Mouse (Mus musculus) forebrain, postnatal 0 days (tissue): ENCODE data around the gene Mtg2. TPM values are rescaled to one million over a fixed set of nuclear protein-coding genes. Genes with fewer than 3 reads are reported as not detected.

ENCODE experiments used
- ATAC-seq: fragments of 200-750 bp; cut with Nextera tagmentation; 2 replicates; pipeline ENCODE4 v1.8.0; 2017; ENCODE audit warnings: mild to moderate bottlenecking, moderate library complexity
- DNase-seq: peaks from one replicate; pipeline ENCODE4 v3.0.0-alpha.2; 2015
- H3K27ac ChIP-seq: fragments of 300-500 bp; sonication (generic); 2 replicates; pipeline ENCODE4 v1.5.1; 2014; ENCODE audit warnings: low read depth, mild to moderate bottlenecking, antibody characterized with exemption, low read length, moderate library complexity, mixed read lengths
- H3K27me3 ChIP-seq: fragments of 300-500 bp; sonication (generic); 2 replicates; pipeline ENCODE4 v1.6.1; 2014; ENCODE audit warnings: mild to moderate bottlenecking, low read length, mixed read lengths; ENCODE audit not compliant: insufficient read depth
- H3K36me3 ChIP-seq: fragments of 300-500 bp; sonication (generic); 2 replicates; pipeline ENCODE4 v1.6.1; 2014; ENCODE audit warnings: mild to moderate bottlenecking, moderate library complexity; ENCODE audit not compliant: insufficient read depth
- H3K4me1 ChIP-seq: fragments of 300-500 bp; sonication (generic); 2 replicates; pipeline ENCODE4 v1.6.1; 2014; ENCODE audit warnings: antibody characterized with exemption; ENCODE audit not compliant: insufficient read depth
- H3K4me2 ChIP-seq: fragments of 300-500 bp; sonication (generic); 2 replicates; pipeline ENCODE4 v1.6.1; 2014; ENCODE audit warnings: low read depth, mild to moderate bottlenecking, moderate library complexity
- H3K4me3 ChIP-seq: fragments of 300-500 bp; sonication (generic); 2 replicates; pipeline ENCODE4 v1.5.1; 2014; ENCODE audit warnings: low read depth, low read length, mixed read lengths
- H3K9ac ChIP-seq: fragments of 300-500 bp; sonication (generic); 2 replicates; pipeline ENCODE4 v1.6.1; 2014; ENCODE audit warnings: mild to moderate bottlenecking
- H3K9me3 ChIP-seq: fragments of 300-500 bp; sonication (generic); 2 replicates; pipeline ENCODE4 v1.6.1; 2016; ENCODE audit warnings: low read length
- CTCF ChIP-seq: sonication (generic); IDR thresholded peaks from 2 replicates; pipeline ENCODE4 v1.5.1; 2016; ENCODE audit warnings: antibody characterized with exemption, control low read depth, low read depth
- WGBS: fragments of 180-500 bp; shearing (Covaris S2); extraction: QIAGEN DNeasy Blood & Tissue Kit; methylation state at CpG from one replicate; pipeline ENCODE4 v1.1.7; 2014; 5-methylcytosine and 5-hydroxymethylcytosine counted together
- polyA plus RNA-seq: library from polyadenylated mRNA; unstranded; fragments of >200 nt; fragmentation: Nextera tagmentation; extraction: Ambion mirVana; gene quantifications from 2 replicates; pipeline ENCODE4 v1.2.1, GENCODE M21; 2015
- total RNA-seq: library from RNA; depleted of rRNA; stranded (reverse); fragments of >200 nt; gene quantifications from 2 replicates; pipeline ENCODE4 v1.2.3, GENCODE M21; 2014

Gene Mtg2
- total and polyA plus RNA-seq, 2 experiments from 2014 or later = 25.5 to 32.2 TPM

DNA sequence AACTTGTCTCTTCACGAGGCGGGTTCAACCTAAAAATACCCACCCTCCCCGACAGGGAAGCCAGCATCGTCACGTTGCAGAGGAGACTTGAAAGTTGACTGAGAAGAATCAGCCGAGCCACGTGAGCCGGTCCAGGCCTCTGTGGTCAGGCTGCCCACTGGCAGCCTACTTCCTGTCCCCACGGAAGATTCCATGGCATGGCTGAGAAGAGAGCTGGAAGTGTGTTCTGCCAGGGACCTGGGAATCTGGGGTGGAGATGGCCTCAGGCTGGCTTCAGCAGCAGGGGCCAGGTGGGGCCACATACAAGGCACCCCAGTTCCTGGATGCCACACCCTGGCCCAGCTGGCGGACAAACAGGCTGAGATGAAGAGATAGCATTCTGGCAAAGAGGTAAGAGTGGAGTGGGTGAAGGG lies 45.7 kb downstream of the Mtg2 start:
- Histone ChIP-seq H3K27ac (no peak overlapping the region), H3K4me1 (peaks cover 25% of the 10 kb centered on the region), H3K36me3 (no peaks in the 10 kb centered on the region), H3K4me2 (no peak overlapping the region), H3K4me3 (no peak overlapping the region), H3K9ac (no peak overlapping the region), H3K9me3 (no peaks in the 10 kb centered on the region), H3K27me3 (no peaks in the 10 kb centered on the region)
- no peak for TF ChIP-seq CTCF
- DNase-seq (no peak), ATAC-seq (no peak)
- 69% methylated on average over 10 of the region's 10 CpGs for WGBS

DNA sequence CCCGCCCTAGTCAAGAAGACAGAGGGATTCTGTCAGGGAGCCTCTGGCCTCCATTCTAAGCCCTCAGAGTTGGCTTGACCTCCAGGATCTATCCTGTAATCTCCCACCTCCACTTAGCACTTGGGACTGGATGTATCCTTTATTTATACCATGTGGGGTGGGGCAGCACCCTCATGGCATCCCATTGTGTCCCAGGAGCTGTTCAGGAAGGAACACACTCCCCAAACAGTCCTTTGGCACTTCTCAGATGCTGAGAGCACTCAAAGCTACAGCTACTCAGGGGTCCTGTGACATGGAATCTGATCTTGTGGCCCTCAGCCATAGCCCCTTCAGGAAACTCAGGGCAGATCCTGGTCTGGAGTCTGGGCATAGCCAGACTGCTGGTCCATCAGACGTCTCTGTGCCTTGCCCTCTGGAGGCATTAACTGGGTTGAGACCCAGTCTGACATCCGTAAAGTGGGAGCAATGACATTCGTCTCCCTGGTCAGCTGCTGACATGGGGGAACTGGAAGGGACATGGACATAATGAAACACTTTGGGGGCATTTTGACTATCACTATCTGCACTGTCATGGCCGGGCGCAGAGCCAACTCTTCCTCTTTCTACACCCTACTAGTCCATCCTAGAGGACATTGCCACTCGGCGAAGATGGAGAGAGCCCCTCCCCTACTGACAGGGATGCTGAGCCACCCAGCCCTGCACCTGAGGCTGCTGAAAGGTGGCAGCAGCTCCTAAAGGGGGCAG lies 46.5 kb downstream of the Mtg2 start:
- no peak overlapping the region for H3K27ac ChIP-seq
- no peak overlapping the region for H3K4me3 ChIP-seq
- no peak for ATAC-seq
- H3K36me3 ChIP-seq = no peaks in the 10 kb centered on the region
- no peaks in the 10 kb centered on the region for H3K9me3 ChIP-seq
- DNase-seq = no peak
- WGBS = 72% methylated on average over 8 of the region's 8 CpGs
- no peaks in the 10 kb centered on the region for H3K27me3 ChIP-seq
- H3K4me2 ChIP-seq = 0 out of 2 replicates have a peak overlapping the region, but pooled peaks have one; percentile 85
- H3K4me1 ChIP-seq = peaks cover 25% of the 10 kb centered on the region
- TF ChIP-seq CTCF = no peak
- no peak overlapping the region for H3K9ac ChIP-seq

DNA sequence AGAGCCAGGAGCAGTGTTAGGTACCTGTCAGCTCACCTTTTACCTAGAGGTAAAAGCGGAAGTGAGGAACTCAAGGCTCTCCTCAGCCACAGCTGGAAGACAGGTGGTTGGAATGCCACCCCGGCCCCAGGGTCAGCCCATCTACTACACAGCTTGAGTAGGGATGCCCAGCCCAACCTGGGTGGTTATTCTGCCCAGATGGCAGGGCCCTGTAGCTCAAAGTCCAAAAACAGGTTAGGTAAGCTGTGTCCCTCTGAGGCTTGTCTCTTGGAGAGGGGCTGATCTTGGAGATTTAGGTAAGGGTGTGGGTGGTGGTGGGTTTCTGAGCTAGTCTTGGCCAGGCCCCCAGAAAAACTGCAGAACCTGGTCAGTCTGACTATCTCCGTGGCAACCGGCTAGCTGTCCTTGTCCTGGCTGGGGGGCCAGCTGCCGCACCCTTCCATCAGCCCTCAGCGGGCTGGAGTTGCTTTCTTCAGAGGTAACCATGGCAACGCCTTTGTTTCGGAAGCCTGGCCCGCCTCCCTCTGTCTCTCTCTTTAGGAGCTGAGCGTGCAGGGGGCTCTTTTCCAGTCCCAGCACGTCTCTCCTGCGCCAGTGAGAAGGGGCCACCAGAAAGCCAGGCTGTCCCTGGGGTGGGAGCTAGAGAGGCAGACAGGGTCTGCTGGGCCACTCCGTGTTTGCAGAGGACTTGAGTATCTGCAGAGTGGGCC lies 47.3 kb downstream of the Mtg2 start:
- 8% methylated on average over 13 of the region's 13 CpGs for WGBS
- Histone ChIP-seq H3K9me3 (no peaks in the 10 kb centered on the region), H3K4me1 (peaks cover 25% of the 10 kb centered on the region)

DNA sequence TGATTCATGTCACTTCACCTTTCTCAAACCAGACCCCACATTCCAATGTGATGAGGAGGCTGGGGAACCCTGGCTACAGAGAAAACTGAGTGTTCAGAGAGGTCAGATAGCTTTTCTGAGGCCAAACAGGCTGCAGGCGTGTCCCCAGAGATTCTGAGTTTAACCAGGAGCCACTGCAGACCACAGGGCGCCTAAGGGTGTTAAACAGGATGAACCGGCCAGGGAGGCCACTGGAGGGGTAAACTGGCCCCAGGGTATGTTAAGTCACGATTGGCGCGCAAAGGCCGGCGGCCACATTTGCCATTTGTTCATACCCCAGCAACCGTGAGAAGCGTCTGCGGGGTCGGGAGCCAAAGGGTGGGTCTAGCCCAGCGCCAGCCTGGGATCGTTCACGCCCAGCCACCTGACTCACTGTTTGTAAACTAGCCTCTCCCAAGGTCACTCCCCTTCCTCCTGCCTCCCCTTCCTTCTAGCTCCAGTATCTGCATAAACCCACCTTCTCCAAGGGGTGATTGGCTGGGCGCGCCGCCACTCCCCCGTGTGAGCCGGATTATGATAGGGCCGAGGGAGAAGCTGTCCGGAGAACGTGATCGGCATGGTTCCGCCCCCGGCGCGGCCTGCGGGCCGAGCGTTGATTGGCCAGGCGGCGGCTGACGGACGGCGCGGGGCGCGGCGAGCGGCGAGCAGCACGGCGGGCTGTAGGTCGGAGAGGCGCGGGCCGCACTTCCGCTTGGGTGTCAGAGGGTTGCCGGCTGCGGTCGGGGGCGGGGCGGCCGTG lies 48.5 kb downstream of the Mtg2 start, which contains the start of gene Osbpl2:
Gene Osbpl2, plus strand, starts transcription at position 646 of the 778 bp plus-strand sequence.
- WGBS = under 1% methylated on average over 55 of the region's 55 CpGs

More for the DNA sequence above, 47.3 kb downstream of the Mtg2 start:
- H3K9ac ChIP-seq = no peak overlapping the region
- no peaks in the 10 kb centered on the region for H3K36me3 ChIP-seq
- peak overlapping the region; percentile 69 for H3K27ac ChIP-seq
- peak overlapping the region; percentile 85 for H3K4me2 ChIP-seq
- H3K27me3 ChIP-seq = no peaks in the 10 kb centered on the region
- ATAC-seq (peak; percentile 21), DNase-seq (peak; percentile 83)
- no peak for TF ChIP-seq CTCF
- peak overlapping the region; percentile 5; the same call in 1 of the 2 replicates for H3K4me3 ChIP-seq

DNA sequence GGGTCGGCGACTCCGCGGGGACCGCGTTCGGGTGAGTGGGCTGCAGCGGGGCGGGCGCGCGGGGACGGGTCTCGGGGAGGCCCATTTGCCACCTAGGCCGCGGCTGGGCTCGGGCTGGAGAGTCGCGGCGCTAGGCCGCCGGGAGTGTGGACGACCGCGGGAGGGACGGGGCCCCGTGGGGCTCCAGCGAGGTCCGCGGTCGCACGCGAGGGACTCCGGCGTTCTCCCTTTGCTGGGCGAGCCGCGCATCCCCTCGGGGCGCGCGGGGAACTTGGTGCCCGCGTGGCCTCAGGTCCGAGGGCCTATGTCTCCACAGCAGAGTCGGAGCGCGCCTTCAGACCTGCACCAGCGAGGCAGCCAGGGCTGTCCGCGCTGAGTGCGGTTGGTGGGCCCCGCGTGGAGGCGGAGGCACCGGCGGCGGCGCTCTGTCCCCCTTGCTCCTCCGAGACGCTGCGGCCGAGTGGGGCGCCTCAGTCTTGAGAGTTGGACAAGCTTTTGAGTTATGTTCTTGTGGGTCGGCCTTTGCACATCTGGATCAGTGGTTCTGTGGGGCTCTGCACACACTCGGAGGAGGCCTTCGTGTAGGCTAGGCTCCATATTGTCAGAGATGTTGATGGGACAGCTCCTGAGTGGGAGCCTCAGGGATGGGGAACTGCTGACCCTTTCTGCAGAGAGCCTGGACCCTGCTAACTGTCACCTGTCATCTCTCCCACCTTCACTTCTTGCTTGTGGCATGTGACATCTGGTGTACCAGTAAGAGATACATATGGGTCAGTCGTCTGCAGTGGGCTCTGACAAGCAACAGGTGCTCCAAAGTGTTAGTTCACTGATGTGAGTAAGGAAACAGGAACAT lies 49.3 kb downstream of the Mtg2 start:
- peak; percentile 12 for ATAC-seq
- no peak for DNase-seq
- peak overlapping the region; percentile 84 for H3K4me3 ChIP-seq
- H3K27ac ChIP-seq = peak overlapping the region; percentile 76
- WGBS = 5% methylated on average over 60 of the region's 68 CpGs
- 0 out of 2 replicates have a peak, but pooled peaks cover 4% of the 10 kb centered on the region for H3K36me3 ChIP-seq
- no peak for TF ChIP-seq CTCF
- no peaks in the 10 kb centered on the region for H3K27me3 ChIP-seq
- H3K9ac ChIP-seq = peak overlapping the region; percentile 84
- H3K4me1 ChIP-seq = peaks cover 22% of the 10 kb centered on the region
- H3K4me2 ChIP-seq = peak overlapping the region; percentile 85
- no peaks in the 10 kb centered on the region for H3K9me3 ChIP-seq

More for the DNA sequence above, 48.5 kb downstream of the Mtg2 start, which contains the start of gene Osbpl2:
- Histone ChIP-seq H3K9ac (peak within 1 kb of the TSS; percentile 84), H3K4me1 (peaks cover 25% of the 10 kb centered on the region), H3K36me3 (0 out of 2 replicates have a peak, but pooled peaks cover 4% of the 10 kb centered on the region), H3K4me3 (peak within 1 kb of the TSS; percentile 84), H3K27ac (peak within 1 kb of the TSS; percentile 76), H3K9me3 (no peaks in the 10 kb centered on the region), H3K4me2 (peak within 1 kb of the TSS; percentile 85), H3K27me3 (no peaks in the 10 kb centered on the region)
- TF ChIP-seq CTCF = no peak
- peak; percentile 97 for ATAC-seq
- peak; percentile 98 for DNase-seq

DNA sequence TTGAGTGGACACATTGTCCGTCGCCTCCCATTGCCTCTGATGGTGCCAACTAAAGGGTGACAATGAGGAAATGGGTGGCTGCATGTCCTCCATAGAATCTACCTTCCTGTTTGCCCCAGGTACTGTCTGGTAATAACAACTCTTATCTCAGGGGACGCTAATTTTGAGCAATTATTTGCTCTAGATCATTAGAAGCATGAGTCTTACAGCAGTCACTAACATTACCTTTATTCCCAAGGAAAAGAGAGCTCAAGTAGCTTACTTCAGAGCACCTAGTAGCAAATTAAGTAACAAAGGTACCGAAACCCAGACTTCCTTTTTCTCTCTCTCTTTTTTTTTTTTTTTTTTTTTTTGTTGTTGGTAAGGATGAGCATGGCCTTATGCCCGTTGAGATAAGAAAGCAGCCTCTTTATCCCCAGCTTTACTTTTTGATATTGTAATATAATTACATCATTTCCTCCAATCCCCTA lies 49.9 kb downstream of the Mtg2 start:
- 66% methylated on average over 5 of the region's 5 CpGs for WGBS
- Histone ChIP-seq H3K4me2 (peak overlapping the region; percentile 85), H3K9ac (peak overlapping the region; percentile 84; the same call in 1 of the 2 replicates), H3K36me3 (0 out of 2 replicates have a peak, but pooled peaks cover 4% of the 10 kb centered on the region), H3K4me3 (peak overlapping the region; percentile 84), H3K27ac (no peak overlapping the region), H3K9me3 (no peaks in the 10 kb centered on the region), H3K27me3 (no peaks in the 10 kb centered on the region), H3K4me1 (peaks cover 22% of the 10 kb centered on the region)
- no peak for TF ChIP-seq CTCF
- ATAC-seq (no peak), DNase-seq (no peak)
